In the genomic region with DNA sequence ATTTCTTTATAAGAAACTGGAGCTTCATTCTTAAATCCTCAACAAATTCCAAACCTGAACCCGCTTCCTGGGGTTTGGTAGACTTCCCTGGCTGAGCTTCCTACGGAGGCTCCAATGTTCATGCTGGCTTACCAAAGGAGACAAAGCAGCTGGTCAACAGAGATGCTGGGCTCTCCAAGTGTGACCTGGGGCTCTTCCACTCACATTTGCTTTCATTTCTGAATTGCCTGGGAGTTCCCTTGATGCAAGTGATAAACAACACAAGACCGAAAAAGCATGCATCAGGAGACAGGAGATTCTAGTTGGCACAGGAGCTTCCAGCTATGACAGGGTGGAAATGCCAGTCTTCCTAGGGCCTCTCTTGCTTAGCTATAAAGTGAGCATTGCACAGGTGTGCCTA, we compare ENCODE assay signal across 11 mouse cellular contexts.
DNase-seq lines count a peak whose midpoint lies in the region; ATAC-seq and TF ChIP-seq lines count a peak whose summit lies in the region.
"Had no signal": no experiment of that assay in that cellular context is flagged by ENCODE, and none has a peak within 500 bp of the region (broad histone marks: within the 10 kb centered on the region; RNA-seq: fewer than 3 reads in every experiment).

No protein-coding gene starts in this region.

- H3K4me2 ChIP-seq in limb, embryonic 13.5 days (replicated peaks): no peak overlapping the region
- H3K4me2 ChIP-seq in embryonic facial prominence, embryonic 15.5 days (replicated peaks): no peak overlapping the region
- no peak overlapping the region for H3K4me2 ChIP-seq in midbrain, embryonic 16.5 days (ENCODE audit: low read length)
- H3K4me2 ChIP-seq in intestine, embryonic 16.5 days (ENCODE audit: low read depth, low read length): no peak overlapping the region

- 66% methylated on average over 3 of the region's 3 CpGs for WGBS in limb, embryonic 13.5 days
- 80% methylated on average over 3 of the region's 3 CpGs for WGBS in limb, embryonic 10.5 days
- WGBS in cerebellum, adult 2 months: 33% methylated on average over 3 of the region's 3 CpGs
- WGBS in embryonic facial prominence, embryonic 15.5 days: 64% methylated on average over 3 of the region's 3 CpGs
- WGBS in midbrain, embryonic 16.5 days: 26% methylated on average over 3 of the region's 3 CpGs
- WGBS in intestine, embryonic 16.5 days: 78% methylated on average over 3 of the region's 3 CpGs

- no peaks in the 10 kb centered on the region for H3K27me3 ChIP-seq in limb, embryonic 13.5 days
- no peaks in the 10 kb centered on the region for H3K27me3 ChIP-seq in limb, embryonic 10.5 days (ENCODE audit: low read depth, poor library complexity, severe bottlenecking)
- H3K27me3 ChIP-seq in cerebellum, adult 2 months (ENCODE audit: control insufficient read depth, insufficient read depth, low read length): no peaks in the 10 kb centered on the region
- H3K27me3 ChIP-seq in embryonic facial prominence, embryonic 15.5 days: no peaks in the 10 kb centered on the region
- H3K27me3 ChIP-seq in midbrain, embryonic 16.5 days (ENCODE audit: control insufficient read depth, insufficient read depth, low read depth, low read length): no peaks in the 10 kb centered on the region
- H3K27me3 ChIP-seq in intestine, embryonic 16.5 days (replicated peaks; ENCODE audit: control insufficient read depth, insufficient read depth, low read length): no peaks in the 10 kb centered on the region

- no peaks in the 10 kb centered on the region for H3K36me3 ChIP-seq in limb, embryonic 13.5 days
- peaks cover 8% of the 10 kb centered on the region for H3K36me3 ChIP-seq in limb, embryonic 10.5 days
- no peaks in the 10 kb centered on the region for H3K36me3 ChIP-seq in embryonic facial prominence, embryonic 15.5 days
- 0 out of 2 replicates have a peak, but pooled peaks cover 3% of the 10 kb centered on the region for H3K36me3 ChIP-seq in midbrain, embryonic 16.5 days (ENCODE audit: control insufficient read depth, insufficient read depth, low read length)
- H3K36me3 ChIP-seq in intestine, embryonic 16.5 days (ENCODE audit: control insufficient read depth, insufficient read depth, low read length): no peaks in the 10 kb centered on the region

- no peak overlapping the region for H3K9ac ChIP-seq in limb, embryonic 13.5 days
- no peak overlapping the region for H3K9ac ChIP-seq in embryonic facial prominence, embryonic 15.5 days
- H3K9ac ChIP-seq in midbrain, embryonic 16.5 days (ENCODE audit: low read depth, low read length): no peak overlapping the region
- H3K9ac ChIP-seq in intestine, embryonic 16.5 days (ENCODE audit: low read depth, low read length): no peak overlapping the region

- H3K9me3 ChIP-seq in limb, embryonic 13.5 days: no peaks in the 10 kb centered on the region
- no peaks in the 10 kb centered on the region for H3K9me3 ChIP-seq in limb, embryonic 10.5 days (replicated peaks)
- no peaks in the 10 kb centered on the region for H3K9me3 ChIP-seq in embryonic facial prominence, embryonic 15.5 days (replicated peaks)
- no peaks in the 10 kb centered on the region for H3K9me3 ChIP-seq in midbrain, embryonic 16.5 days (replicated peaks; ENCODE audit: control insufficient read depth, low read length, poor library complexity, severe bottlenecking)
- H3K9me3 ChIP-seq in intestine, embryonic 16.5 days (ENCODE audit: control insufficient read depth, low read length): no peaks in the 10 kb centered on the region

- peaks cover 25% of the 10 kb centered on the region for H3K4me1 ChIP-seq in limb, embryonic 13.5 days
- peaks cover 7% of the 10 kb centered on the region for H3K4me1 ChIP-seq in limb, embryonic 10.5 days
- H3K4me1 ChIP-seq in cerebellum, adult 2 months (ENCODE audit: control insufficient read depth, insufficient read depth, low read length): peaks cover 14% of the 10 kb centered on the region
- H3K4me1 ChIP-seq in embryonic facial prominence, embryonic 15.5 days: peaks cover 15% of the 10 kb centered on the region
- H3K4me1 ChIP-seq in midbrain, embryonic 16.5 days (ENCODE audit: control insufficient read depth, insufficient read depth, low read length): peaks cover 22% of the 10 kb centered on the region
- H3K4me1 ChIP-seq in intestine, embryonic 16.5 days (ENCODE audit: control insufficient read depth, insufficient read depth, low read length): no peaks in the 10 kb centered on the region

- TF ChIP-seq CTCF in cerebellum, adult 2 months (IDR thresholded peaks at IDR 0.05; ENCODE audit: borderline replicate concordance, insufficient read depth, low read depth, low read length): no peak

- no peak for TF ChIP-seq POLR2A in cerebellum, adult 2 months (IDR thresholded peaks at IDR 0.05; ENCODE audit: borderline replicate concordance, insufficient read depth, low read length)

- no peak for DNase-seq in limb, embryonic 10.5 days (ENCODE audit: low spot score)
- peak; percentile 36 to 42 for DNase-seq in cerebellum, adult 2 months
- DNase-seq: gastrocnemius, postnatal 25 days; liver; lung, postnatal 10 days had no signal

- ATAC-seq in limb, embryonic 13.5 days (ENCODE audit: low FRiP score, low read depth): no peak
- no peak for ATAC-seq in embryonic facial prominence, embryonic 15.5 days (ENCODE audit: insufficient number of reproducible peaks, low FRiP score, low TSS enrichment, low read depth)
- ATAC-seq in midbrain, embryonic 16.5 days: peak; percentile 18; the same call in 1 of the 2 replicates
- no peak for ATAC-seq in megakaryocyte, adult 5-6 weeks (ENCODE audit: poor library complexity, severe bottlenecking)
- ATAC-seq in intestine, embryonic 16.5 days: no peak

- H3K4me3 ChIP-seq in limb, embryonic 13.5 days: no peak overlapping the region
- no peak overlapping the region for H3K4me3 ChIP-seq in limb, embryonic 10.5 days
- no peak overlapping the region for H3K4me3 ChIP-seq in cerebellum, adult 2 months (replicated peaks; ENCODE audit: insufficient read depth, low read depth, low read length)
- no peak overlapping the region for H3K4me3 ChIP-seq in embryonic facial prominence, embryonic 15.5 days (replicated peaks)
- H3K4me3 ChIP-seq in midbrain, embryonic 16.5 days (ENCODE audit: low read depth, low read length): no peak overlapping the region
- no peak overlapping the region for H3K4me3 ChIP-seq in intestine, embryonic 16.5 days (ENCODE audit: low read length)

- H3K27ac ChIP-seq in limb, embryonic 13.5 days: peak overlapping the region; percentile 55; the same call in 1 of the 2 replicates
- H3K27ac ChIP-seq in limb, embryonic 10.5 days: no peak overlapping the region
- H3K27ac ChIP-seq in cerebellum, adult 2 months (ENCODE audit: insufficient read depth, low read length): peak overlapping the region; percentile 20; the same call in 1 of the 2 replicates
- peak overlapping the region; percentile 58; the same call in 1 of the 2 replicates for H3K27ac ChIP-seq in embryonic facial prominence, embryonic 15.5 days (replicated peaks)
- peak overlapping the region; percentile 48 for H3K27ac ChIP-seq in midbrain, embryonic 16.5 days (ENCODE audit: low read length)
- H3K27ac ChIP-seq in intestine, embryonic 16.5 days (ENCODE audit: low read length): no peak overlapping the region
- H3K27ac ChIP-seq: stomach, postnatal 0 days had no signal

Comparison
In these comparisons a context has a peak if more than half of its experiments do, and no peak if none do; other contexts are left out.
1. H3K27ac ChIP-seq: peak in limb, embryonic 13.5 days (single experiment), cerebellum, adult 2 months (single experiment), embryonic facial prominence, embryonic 15.5 days (single experiment) and midbrain, embryonic 16.5 days (single experiment); none in limb, embryonic 10.5 days (single experiment) and intestine, embryonic 16.5 days (single experiment).